Mouse (Mus musculus) ovary, postnatal 14 days (tissue): ENCODE data around the gene Astn2.

Experiments
- DNase-seq: peaks from one replicate; pipeline ENCODE4 v3.0.0; 2022; ENCODE audit warnings: low spot score

Astn2 gene

DNA sequence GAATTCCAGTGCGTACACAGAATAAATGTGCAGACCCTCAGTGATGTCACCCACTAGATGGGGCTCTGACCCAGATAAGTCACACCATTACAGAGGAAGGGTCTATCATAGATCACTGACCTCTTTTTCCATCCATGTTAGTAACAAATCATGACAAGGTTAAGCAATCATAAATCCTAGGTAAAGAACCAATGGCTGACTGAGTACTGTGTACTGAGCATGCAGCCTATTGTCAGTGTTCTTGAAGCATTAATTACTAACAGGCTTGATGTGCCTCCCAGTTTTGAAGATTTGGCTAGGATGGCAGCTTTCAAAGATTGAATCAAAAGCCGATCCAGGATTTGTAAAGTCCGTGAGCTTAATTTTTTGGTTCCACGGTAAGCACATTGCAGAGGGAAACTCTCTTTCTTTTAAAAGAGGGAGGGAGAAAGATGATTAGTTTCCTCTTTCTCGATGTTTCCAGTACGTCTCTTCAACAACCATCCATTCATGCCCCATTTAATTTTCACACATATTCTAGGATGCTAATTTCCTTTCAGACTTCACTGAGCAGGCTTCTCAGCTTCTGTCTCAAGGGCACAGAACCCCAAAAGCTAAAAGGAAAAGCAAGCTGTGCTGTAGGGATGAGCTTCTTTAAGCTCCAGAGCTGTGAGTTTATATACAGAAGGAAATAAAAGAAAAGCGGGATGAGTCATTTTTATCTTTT is 93.9 kb downstream of the Astn2 start:
- no peak for DNase-seq

GRCm38 (mm10) chr4:66306377-66306776 is 98.0 kb downstream of the Astn2 start:
- DNase-seq = no peak

- no peak for DNase-seq
Measured at GRCm38 (mm10) chr4:66302686-66303310, 101.6 kb downstream of the Astn2 start.

DNA sequence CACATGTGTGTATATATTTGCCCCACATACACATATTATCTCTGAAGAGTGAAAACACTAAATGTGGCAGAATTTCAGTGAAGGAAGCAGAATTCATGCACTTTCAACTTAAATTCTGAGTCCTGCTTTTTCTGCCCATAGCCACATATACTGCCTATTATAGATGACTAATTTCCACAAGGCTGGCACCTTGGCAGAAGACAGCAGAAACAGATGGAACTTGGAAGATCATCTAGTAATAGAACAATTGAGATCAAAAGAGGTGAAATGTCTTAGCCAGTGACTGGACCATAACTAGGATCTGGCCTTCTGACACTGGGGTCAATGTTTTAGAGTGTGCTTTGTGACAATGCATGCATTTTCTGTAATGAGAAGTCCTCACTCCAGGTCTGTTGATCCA is 119.4 kb downstream of the Astn2 start:
- no peak for DNase-seq

DNA sequence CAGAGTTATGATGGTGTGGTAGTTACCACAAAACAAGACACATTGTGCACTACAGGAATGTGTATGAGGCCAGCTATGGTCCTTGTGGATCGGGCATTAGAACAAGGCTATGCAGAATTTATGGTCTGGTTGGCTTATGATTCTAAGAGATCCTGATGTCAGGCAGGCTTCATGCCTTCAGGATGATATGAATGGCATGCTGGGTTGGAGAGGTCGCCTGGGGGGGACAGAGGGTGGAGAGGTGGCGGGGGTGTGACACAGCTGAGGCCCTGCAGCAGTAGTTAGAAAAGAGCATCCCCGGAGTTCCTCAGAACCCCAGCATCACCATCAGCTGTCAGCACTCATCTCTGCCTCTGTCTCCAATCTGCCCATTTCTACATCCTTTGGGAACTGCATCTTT is 128.3 kb downstream of the Astn2 start:
- no peak for DNase-seq

- no peak for DNase-seq
Measured at GRCm38 (mm10) chr4:66271550-66272117, 132.8 kb downstream of the Astn2 start.

DNA sequence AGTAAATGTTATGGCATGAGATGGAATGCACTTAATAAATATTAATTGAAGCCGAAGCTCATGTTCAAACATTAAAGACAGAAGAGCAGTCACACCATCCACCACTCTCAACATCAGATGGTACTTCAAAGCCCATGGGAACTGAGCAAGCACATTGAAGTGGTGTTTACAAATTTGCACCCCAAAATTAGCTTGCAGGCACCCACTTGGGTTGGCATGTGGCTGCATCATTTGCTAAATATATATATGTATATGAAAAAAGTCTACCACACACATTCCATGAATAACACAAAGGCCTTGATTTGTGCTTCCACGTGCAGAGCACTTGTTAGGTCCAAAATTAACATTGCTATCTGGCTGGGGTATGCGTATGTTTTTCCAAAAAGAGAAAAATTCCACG is 140.4 kb downstream of the Astn2 start:
- DNase-seq = no peak

GRCm38 (mm10) chr4:66261276-66261675 is 143.1 kb downstream of the Astn2 start:
- no peak for DNase-seq

- DNase-seq = no peak
Measured at GRCm38 (mm10) chr4:66258905-66259304, 145.5 kb downstream of the Astn2 start.

GRCm38 (mm10) chr4:66254695-66255492 is 149.5 kb downstream of the Astn2 start:
- DNase-seq = no peak

DNA sequence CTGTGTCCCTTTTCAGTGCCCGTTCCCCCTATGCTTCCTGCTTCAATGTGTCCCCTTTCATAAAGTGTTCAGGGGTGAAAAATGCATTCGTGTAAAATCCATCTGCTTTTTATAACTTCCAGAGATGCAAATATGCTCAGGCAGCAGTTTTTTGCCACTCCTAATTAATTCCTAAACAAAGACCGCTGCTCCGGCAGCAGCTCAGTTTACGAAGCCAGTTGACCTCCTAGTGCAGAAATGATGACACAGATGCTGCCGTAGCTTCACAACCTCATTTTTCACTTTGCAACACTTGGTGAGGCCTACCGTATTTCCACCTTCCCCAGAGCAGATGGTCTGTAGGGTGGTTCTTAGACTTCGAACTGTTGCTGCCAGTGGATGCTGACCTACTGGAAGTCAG is 155.9 kb downstream of the Astn2 start:
- DNase-seq = no peak

- no peak for DNase-seq
Measured at GRCm38 (mm10) chr4:66242683-66243082, 161.7 kb downstream of the Astn2 start.

DNA sequence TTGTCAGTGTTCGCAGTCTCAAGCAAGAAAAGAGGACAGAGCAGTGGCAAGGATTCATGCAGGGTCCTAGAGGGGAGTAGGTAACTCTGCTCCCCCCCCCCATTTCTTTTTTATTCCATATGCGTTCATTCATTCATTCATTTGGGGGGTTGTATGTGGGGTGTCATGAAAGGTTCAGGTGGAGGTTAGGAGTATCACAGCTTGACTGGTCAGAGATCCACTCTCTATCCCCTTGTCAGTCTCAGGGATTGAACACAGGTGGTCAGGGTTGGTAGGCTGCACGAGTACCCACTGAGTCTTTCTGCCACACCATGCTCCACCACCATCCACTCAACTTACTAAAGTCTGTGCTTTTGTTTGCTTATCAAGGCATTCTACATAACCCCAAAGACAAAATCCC is 171.6 kb downstream of the Astn2 start:
- no peak for DNase-seq

- no peak for DNase-seq
Measured at GRCm38 (mm10) chr4:66232350-66232749, 172.1 kb downstream of the Astn2 start.

- no peak for DNase-seq
Measured at GRCm38 (mm10) chr4:66230735-66231134, 173.7 kb downstream of the Astn2 start.

GRCm38 (mm10) chr4:66222602-66223317 is 181.7 kb downstream of the Astn2 start:
- DNase-seq = no peak

DNA sequence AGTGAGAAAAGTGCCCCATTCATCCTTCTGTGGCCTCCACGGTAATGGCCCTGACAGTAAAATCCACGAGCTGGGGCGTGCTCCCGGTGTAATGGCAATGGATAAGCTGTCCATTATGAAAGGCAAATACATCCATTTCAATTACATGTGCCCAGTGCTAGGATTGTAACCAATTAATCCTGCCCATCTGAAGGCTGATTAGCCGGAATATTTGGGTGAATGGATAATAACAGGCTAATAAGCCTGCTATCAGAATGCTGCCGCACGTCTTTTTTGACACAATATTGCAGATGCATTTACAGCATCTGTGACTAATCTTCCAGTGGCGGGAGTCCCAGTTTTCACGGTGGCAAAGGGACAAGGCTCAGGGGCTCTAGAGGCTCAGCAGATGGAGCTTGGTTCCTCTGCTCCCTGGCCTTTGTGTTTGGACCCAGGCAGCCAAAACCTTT is 189.2 kb downstream of the Astn2 start:
- no peak for DNase-seq

DNA sequence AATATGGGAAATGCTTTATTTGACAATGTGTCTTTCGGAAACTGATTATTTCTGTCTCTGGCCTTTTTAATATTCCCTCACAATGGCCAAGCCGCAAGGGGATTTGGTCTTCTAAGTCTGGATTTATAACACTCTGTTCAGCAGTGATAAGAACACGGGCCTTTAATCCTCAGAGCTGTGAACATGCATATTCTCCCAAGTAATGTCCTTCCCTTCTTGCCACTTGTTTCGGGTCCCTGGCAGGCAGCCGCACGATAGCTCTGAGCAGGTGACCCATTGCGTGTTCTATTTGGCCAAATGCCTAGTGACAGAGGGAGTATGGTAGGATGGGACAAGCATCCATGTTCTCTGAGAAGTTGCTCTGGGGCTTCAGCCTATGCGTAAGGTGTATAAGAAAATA is 214.8 kb downstream of the Astn2 start:
- DNase-seq = no peak

GRCm38 (mm10) chr4:66175887-66176533 is 228.4 kb downstream of the Astn2 start:
- no peak for DNase-seq

DNA sequence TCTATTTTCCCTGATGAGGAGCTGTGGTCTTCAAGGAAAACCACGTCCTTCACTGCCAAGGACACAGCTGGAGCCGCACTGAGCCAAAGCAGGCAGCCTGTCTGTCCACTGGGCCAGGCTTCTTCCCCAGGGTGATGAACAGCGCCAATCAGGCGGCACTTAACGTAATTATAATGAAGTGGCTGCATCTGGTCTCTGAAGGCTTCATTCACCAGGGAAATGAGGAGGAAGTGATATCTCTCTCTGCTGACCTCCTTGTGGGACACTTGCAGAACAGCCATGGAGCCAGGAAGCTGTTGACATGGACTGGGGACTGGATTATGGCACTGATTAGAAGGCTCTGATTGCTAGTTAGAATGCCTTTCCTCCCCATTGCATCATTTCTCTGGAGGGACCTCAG is 232.8 kb downstream of the Astn2 start:
- no peak for DNase-seq

- DNase-seq = no peak
Measured at GRCm38 (mm10) chr4:66170787-66171186, 233.6 kb downstream of the Astn2 start.

- DNase-seq = no peak
Measured at GRCm38 (mm10) chr4:66169485-66169884, 234.9 kb downstream of the Astn2 start.
